Mouse (Mus musculus) kidney, adult 8-10 months (tissue): ENCODE measurements around the gene Dusp16.

Experiments
- DNase-seq, 2 experiments: peaks; one replicate each; pipeline ENCODE4 v3.0.0; 2022

Dusp16 gene

GRCm38 (mm10) chr6:134792141-134793045, at the start of gene Dusp16:
Gene Dusp16, minus strand, starts transcription at chr6:134792625.
- peak; percentile 92 to 95 for DNase-seq

- DNase-seq = no peak
Observed at GRCm38 (mm10) chr6:134840346-134840745, 47.9 kb upstream of the Dusp16 start.

DNA sequence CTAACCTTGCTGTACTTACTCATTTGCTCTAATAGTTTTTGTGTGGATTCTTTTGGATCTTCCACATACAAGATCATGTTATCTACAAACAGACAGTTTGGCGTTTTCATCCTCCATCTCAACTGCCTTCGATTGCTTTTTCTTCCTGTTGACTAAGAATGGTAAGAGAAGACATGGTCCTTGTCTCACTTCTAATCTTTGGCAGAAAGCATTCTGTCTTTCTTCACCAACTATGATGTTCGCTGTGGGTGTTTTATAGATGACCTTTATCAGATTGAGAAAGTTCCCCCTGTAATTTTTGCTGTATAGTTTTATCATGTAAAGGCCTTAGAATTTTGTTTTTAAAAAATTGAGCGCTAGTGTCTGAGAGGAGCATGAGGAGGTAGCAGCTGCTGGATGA, 45.7 kb upstream of the Dusp16 start:
- no peak for DNase-seq

DNA sequence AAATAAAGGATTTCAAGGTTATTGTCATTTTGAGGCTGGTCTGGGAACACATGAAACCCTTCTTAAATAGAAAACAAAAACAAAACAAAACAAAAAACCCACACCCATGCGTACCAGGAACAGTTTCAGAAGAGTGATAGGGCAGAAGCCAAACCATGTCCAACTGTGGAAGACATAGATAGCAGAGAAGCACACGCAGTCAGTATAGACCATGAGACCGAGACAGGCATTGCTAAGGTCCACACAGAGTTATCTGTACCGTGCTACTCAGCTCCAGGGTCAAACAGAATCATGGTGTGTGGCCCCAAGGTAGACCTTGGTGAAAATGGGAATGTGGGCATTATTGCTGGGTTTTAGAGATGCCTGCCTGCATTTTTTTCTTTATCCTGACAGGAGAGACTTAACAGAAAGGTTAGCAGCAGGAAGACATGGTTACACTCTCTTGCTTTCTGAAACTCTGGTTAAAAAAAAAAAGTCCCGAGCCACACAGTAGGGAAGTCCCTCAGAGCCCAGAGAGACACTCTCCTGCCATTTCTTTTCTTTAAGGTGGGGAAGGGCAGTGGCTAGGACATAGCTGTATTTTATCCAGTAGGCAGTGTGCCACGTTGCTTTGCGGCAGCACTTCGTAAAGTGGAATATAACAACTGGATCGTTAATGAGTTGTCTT, 42.3 kb upstream of the Dusp16 start:
- DNase-seq = no peak

DNA sequence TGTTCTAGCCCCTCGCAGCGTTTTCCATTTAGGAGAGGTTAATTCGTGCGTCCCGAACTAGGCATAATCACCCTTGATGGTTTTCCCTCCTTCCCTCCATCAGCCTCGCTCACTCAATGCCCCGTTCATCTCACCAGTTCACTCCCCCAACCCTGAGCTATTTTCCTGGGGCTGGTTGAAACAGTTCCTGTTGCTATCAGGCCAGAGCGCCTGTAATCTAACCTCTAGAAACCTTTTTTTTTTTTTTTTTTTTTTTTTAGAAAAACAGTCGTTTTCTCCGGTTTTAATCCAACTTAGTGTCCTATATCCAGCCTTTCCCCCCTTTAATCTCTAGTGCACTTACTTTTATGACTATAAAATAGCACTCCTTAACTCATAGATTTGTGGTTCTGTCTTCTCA, 38.4 kb upstream of the Dusp16 start:
- no peak for DNase-seq

DNA sequence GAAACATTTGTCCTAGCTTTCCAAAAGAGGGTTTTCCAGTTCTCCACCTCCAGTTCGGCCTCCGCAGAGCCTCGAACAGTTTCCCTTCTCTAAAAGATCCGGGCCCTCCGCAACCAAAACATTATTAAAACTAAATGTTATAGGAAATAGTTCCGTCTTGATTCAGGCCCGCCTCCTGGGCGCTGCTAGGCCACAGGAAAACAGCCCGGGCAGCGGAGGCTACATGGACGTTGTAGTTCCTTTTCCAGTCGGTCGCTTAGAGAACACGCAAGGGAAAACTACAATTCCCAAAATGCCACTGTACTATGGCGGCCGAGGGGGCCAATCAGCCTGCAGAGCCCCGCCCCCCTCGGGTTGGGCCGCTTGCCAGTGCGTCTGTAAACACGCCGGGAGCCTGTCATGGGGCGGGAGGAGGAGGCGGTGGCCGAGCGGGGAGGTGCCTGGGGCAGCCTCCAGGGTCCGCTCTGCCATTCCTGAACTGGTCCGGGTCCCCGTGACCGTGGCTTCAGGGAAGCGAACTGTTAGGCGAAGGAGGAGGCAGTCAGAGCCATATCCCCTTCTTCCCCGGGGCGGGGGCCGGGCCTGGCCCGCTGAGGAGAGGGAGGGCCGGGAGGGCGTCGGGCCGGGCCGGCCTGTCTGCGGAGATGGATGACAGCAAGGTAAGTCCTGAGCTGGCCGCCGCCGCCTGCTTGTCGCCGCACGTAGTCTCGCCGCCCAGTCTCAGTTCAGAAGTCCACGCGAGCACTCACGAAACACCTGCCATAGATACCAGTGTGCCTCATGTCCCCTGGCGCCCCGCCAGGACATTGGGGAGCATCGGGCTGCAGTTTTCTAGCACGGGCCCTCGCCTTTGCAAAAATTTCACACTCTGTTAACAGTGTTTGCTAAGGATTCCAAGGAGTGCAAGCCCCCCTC, 37.6 kb upstream of the Dusp16 start, which contains the start of gene Crebl2:
TSS of gene Crebl2 (plus strand) at position 369 of the 915 bp plus-strand sequence.
- DNase-seq = peak; percentile 99 to 100

DNA sequence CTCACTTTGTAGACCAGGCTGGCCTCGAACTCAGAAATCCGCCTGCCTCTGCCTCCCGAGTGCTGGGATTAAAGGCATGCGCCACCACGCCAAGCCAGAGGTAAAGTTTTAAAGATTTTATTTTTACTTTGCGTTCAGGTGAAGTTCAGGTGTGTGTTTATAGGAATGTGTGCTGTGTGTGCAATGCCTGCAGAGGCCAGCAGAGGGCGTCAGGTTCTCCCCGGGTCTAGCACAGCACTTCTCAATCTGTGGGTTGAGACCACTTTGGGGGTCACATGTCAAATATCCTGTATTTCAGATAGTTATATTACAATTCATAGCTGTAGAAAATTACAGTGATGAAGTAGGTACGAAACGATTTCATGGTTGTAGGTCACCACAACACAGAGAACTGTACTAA, 30.4 kb upstream of the Dusp16 start:
- no peak for DNase-seq

DNA sequence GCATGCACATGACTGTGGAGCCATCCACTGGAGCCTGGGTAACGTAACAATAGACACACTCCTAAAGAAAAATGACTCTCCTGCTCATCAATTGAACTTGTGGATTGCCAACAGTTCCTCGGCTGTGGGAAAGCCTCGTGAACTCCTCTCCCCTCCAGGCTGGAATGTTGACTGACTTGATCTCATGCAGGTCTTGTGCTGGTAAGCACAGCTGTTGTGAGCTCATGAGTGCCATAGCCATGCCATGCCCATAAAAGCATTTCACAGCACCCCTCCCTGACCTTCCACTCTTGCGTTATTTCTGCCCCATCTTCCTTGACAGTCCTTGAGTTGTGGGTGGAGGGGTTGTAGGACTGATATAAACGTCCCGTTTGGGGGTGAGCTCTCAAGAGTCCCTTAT, 28.0 kb upstream of the Dusp16 start:
- DNase-seq = no peak

DNA sequence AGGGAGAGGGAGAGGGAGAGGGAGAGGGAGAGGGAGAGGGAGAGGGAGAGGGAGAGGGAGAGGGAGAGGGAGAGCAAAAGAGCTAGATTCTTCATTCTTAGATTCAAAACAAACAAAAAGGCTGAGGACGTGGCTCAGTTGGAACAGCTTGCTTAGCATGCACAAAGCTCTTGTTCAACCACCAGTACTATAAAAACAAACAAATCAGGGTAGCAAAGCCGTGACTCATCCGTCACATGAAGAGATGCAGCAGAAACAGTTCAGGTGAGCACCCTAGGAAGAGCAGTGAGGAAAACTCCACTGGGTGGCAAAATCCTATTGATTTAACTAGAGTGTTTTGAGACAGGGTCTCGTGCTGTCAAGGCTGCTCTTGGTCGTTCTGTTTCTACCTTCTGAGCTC, 27.3 kb upstream of the Dusp16 start:
- DNase-seq = no peak

DNA sequence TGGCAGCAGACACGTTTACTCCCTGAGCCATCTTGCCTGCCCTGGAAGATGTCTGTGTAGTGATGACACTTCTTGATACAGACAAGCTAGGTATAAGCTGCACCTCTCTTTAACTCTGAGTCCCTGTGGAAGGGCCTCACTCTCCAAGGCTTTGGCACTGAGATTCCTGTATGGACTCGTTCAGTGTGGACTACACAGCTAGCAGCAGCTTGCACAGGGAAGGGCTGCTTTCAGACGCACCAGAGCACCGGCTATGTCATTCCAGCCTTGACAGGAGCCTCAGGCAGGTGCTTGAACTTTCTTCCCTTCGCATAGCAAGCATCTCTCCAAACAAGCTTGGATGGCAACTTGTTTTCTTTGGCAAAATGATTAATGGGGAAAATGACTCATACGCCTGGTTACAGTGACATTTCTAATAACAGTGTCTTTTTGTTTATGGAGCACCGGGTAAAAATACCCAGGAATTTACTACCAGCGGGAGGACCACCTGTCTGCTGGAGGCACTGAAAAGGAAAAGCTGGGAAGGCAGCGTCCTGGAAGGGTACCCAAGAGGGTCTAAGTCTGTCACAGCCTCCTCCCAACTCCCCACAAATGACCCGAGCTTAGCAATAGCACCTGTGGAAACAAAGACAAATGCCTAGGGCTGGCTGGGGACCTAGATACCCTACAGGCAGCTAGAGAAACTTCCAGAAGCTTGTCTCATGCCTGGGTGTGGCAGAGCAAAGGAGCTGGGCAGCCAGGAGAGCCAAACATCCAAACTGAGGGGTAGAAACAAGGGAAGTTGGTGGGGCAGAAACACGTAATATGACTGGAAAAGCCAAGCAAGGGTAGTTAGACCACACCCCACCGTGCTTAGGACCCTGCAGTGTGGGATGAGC, 24.9 kb upstream of the Dusp16 start:
- DNase-seq = no peak

DNA sequence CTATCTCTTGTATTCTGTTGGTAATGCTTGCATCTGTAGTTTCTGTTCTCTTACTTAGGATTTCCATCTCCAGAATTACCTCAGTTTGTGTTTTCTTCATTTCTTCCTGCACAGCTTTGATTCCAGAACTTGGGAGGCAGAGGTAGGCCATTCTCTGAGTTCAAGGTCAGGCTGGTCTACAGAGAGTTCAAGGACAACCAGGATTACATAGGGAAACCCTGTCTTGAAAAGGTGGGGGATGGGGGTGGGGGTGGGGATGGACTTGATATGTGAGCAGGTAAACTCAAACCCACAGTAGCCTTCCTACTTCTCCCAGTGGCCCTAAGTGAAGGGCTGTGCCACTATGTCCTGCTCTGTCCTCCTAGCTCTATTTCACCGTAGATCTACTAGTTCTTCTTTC, 20.6 kb upstream of the Dusp16 start:
- DNase-seq = no peak

DNA sequence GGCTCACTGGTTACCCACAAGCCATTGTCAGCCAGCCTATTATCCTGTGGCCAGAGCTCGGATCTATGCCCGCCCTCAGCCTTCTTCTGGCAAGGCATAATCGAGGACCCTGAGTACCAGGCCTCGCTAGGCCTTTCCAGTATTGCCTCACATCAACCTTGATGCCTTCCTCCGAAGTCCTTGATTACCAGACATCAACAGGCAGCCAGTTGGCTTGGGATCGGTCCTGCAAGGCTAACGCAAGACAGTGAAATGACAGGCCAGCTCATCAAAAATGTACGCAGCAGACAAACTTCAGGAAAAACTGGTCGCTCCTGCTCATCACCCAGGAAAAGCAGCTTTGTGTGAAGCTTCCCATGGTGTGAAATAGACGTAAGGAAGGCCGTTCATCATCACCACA, 15.4 kb upstream of the Dusp16 start:
- no peak for DNase-seq

- DNase-seq = no peak
Observed at GRCm38 (mm10) chr6:134807091-134807490, 14.7 kb upstream of the Dusp16 start.

DNA sequence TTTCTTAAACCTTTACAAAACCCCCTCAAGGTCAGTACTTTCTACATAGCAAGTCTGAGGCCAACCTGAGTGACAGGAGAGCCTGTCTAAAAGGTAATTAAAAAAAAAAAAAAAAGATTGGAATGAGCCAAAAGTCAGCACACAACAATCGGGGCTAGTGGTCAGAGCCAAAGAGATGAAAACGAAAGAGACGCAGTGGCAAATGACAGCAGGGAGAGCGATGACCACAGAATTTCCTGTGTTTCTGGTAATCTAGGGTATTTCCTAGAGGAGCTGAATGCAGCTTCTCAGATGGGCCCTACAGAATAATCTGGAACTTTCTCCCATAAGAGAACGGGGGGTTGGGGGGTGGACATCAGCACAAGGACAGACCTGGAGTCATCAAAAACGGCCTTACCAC, 13.7 kb upstream of the Dusp16 start:
- no peak for DNase-seq

GRCm38 (mm10) chr6:134804736-134805277, 12.4 kb upstream of the Dusp16 start:
- peak; percentile 65 to 74 for DNase-seq

DNA sequence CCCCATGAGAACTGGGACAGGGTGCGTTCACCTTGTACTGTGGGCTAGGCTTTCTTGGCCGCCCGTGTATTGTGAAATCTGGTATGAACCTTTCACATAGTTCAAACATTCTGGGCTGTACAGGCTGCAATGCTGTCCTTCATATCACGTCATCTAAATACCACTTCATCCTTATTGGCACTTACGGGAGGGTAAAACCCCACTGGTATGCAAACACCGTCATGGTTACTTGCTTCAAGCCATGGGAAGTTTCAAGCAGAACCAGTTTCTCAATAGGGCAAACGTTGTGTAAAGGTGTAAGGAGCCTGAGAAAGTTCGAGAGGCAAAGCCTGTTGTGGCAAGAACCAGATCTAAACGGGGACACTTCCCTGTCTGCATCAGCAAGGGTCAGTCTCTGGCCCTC, 10.2 kb upstream of the Dusp16 start:
- DNase-seq = peak; percentile 14 to 67

GRCm38 (mm10) chr6:134801483-134801882, 9.1 kb upstream of the Dusp16 start:
- no peak for DNase-seq

DNA sequence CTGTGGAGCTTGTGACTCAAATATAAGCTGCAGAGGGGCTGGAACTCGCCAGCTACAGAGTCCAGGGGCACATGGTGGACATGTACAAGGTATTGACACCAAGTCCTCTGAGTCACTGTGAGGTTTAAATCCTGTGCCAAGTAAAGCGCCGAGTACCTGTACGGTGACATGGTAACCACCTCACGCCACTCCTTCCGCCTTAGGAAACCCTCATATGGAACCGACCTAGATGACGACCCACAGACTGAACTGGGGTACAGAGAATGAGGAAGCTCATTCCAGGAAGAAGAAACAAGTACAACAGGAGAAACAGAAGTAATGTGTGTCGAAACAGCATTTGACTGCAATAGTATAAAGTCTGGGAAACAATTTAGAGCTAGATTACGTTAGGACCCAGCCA, 3.9 kb upstream of the Dusp16 start:
- DNase-seq = no peak

DNA sequence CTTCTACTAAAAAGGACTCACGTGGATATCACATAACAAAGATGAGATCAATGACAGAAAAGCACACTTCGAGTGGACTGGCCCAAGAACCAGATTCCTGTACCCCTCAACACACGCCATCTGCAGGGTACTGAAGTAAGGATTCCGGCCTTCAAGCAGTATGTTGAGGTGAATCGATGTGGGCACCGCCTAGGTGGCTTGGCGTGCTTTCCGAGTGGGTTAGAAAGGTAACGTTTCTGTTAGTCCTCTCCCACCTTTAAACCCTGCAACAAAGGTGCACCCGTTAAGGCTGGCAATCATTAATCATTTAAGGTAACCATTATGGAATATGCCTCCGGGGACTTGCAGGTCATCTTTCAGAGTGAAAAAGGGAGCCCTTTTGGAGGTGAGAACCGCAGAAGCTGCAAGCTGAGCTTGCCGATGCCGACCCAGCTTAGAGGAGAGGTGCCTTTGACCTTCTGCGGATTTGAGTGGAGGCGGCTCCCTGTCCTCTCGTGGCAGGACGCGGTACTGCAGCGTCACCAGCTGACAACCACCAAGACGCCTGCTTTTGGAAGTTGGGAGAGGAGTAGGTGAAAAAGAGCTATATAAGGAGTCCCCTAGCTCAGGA, 1.6 kb upstream of the Dusp16 start:
- DNase-seq = peak; percentile 84 to 91

- peak; percentile 13 to 17 for DNase-seq
Observed at GRCm38 (mm10) chr6:134793046-134793806, 801 bp upstream of the Dusp16 start.
